Mouse (Mus musculus): Measurements from ENCODE around the gene Bpifb3. TPM values are rescaled to one million over a fixed set of nuclear protein-coding genes. Genes with fewer than 3 reads are reported as not detected.

The Bpifb3 gene
- polyA plus RNA-seq (2014; fragmentation: Nextera tagmentation; extraction: Ambion mirVana) = not detected in 2 replicates

DNA sequence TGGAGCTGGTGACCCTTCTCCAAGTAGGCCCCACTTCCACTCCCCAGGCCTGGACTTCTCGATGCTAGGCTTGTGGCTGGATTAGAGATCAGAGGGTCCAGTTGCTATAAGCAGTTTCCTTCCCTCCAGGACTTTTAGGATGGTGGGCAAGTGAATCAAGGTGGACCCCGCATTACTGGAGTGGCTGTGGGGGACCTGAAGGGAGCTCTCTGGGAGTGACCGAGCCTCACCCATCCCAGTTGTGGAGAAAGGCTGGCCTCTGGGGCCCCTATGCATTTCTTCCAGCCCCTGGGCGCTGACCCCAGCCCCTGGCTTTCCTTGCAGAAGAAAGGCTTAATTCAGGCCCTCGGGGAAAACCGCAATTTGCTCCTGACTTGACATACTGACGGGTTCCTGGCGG is at the start of gene Bpifb3:
TSS of gene Bpifb3 (plus strand) at position 301 of the 400 bp plus-strand sequence.
- DNase-seq (ENCODE audit: low spot score) (no peak), ATAC-seq (ENCODE audit: low FRiP score) (no peak)
- H3K27ac ChIP-seq = no peak within 1 kb of the TSS
- H3K4me3 ChIP-seq (replicated peaks; ENCODE audit: low read length) = no peak within 1 kb of the TSS
- WGBS = 66% methylated on average over 8 of the region's 8 CpGs
- H3K9me3 ChIP-seq (ENCODE audit: control insufficient read depth, low read length) = no peaks in the 10 kb centered on the region
- H3K36me3 ChIP-seq (replicated peaks; ENCODE audit: control insufficient read depth, insufficient read depth) = no peaks in the 10 kb centered on the region
- no peaks in the 10 kb centered on the region for H3K4me1 ChIP-seq (replicated peaks; ENCODE audit: control insufficient read depth, insufficient read depth, low read length)
- no peaks in the 10 kb centered on the region for H3K27me3 ChIP-seq (ENCODE audit: control insufficient read depth, insufficient read depth, low read length)
- no peak within 1 kb of the TSS for H3K9ac ChIP-seq
- no peak within 1 kb of the TSS for H3K4me2 ChIP-seq (replicated peaks)

DNA sequence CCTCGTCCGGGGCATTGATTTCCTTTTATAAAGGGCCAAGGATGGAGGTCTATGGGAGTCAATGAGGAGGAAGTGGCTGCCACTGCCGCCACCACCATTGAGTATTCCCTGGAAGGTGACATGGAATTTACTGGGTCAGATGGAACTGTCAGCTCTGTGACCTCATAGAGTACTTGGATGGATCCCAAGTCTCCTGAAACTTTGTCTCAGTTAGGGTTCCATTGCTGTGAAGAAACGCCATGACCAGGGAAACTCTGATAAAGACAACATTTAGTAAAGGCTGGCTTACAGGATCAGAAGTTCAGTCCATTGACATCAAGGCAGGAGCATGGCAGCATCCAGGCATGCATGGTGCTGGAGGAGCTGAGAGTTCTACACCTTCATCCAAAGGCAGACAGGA is 47.0 kb upstream of the Bpifb3 start, which contains the start of gene Sun5:
TSS of gene Sun5 (minus strand) at position 101 of the 400 bp plus-strand sequence.
- 91% methylated on average over 4 of the region's 4 CpGs for WGBS
- H3K4me3 ChIP-seq (replicated peaks; ENCODE audit: low read length) = no peak within 1 kb of the TSS
- no peak within 1 kb of the TSS for H3K27ac ChIP-seq
- no peak for ATAC-seq (ENCODE audit: low FRiP score)
- no peak for DNase-seq (ENCODE audit: low spot score)
- no peaks in the 10 kb centered on the region for H3K36me3 ChIP-seq (replicated peaks; ENCODE audit: control insufficient read depth, insufficient read depth)
- H3K9ac ChIP-seq = no peak within 1 kb of the TSS
- H3K27me3 ChIP-seq (ENCODE audit: control insufficient read depth, insufficient read depth, low read length) = no peaks in the 10 kb centered on the region
- no peaks in the 10 kb centered on the region for H3K9me3 ChIP-seq (ENCODE audit: control insufficient read depth, low read length)
- H3K4me1 ChIP-seq (replicated peaks; ENCODE audit: control insufficient read depth, insufficient read depth, low read length) = no peaks in the 10 kb centered on the region
- H3K4me2 ChIP-seq (replicated peaks) = no peak within 1 kb of the TSS

DNA sequence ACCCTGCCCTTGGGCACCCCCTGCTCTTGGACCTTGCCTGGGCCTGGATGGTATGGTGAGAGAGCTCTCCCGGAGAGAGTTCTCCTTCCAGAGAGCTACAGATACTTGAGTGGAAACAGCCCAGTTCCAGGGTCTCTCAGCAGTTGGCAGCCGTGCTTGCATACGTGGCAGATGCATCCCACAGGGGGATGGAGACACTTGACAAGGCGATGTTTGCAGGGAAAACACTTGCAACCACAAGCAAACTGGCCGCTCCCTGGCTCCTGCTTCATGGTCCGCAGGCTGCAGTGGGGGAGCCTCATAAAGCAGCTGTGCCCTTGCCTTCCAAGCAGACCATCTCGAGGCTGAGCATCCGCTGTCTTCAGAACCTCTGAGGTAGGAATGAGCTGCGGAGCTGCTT is 43.3 kb upstream of the Bpifb3 start, which contains the start of gene Bpifb2:
TSS of gene Bpifb2 (plus strand) at position 301 of the 400 bp plus-strand sequence.
- Histone ChIP-seq H3K36me3 (replicated peaks; ENCODE audit: control insufficient read depth, insufficient read depth) (no peaks in the 10 kb centered on the region), H3K4me2 (replicated peaks) (no peak within 1 kb of the TSS), H3K9ac (no peak within 1 kb of the TSS), H3K4me1 (replicated peaks; ENCODE audit: control insufficient read depth, insufficient read depth, low read length) (no peaks in the 10 kb centered on the region), H3K4me3 (replicated peaks; ENCODE audit: low read length) (no peak within 1 kb of the TSS), H3K27me3 (ENCODE audit: control insufficient read depth, insufficient read depth, low read length) (no peaks in the 10 kb centered on the region), H3K9me3 (ENCODE audit: control insufficient read depth, low read length) (no peaks in the 10 kb centered on the region), H3K27ac (no peak within 1 kb of the TSS)
- DNase-seq (ENCODE audit: low spot score) = no peak
- 64% methylated on average over 9 of the region's 9 CpGs for WGBS
- no peak for ATAC-seq (ENCODE audit: low FRiP score)

DNA sequence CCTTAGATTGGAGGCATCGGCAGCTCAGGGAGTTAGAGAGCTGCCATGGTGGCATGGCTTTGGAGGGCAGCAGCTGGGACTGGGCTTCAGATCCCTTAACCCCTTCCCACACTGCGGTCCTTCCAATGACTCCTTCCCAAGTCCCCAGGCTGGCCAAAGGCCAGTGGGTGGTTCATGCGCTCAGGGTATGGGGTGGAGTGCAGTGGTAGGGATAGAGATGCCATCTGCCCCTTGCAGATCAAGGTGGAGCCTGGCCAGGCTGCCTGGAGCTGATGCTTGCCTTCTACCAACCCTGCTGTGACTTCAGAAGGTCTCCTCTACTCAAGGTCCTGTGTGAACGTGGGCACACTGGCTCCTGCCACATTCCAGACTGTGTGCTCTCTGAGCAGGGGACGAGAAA is 18.9 kb upstream of the Bpifb3 start:
- H3K4me3 ChIP-seq (replicated peaks; ENCODE audit: low read length) = no peak overlapping the region
- no peaks in the 10 kb centered on the region for H3K27me3 ChIP-seq (ENCODE audit: control insufficient read depth, insufficient read depth, low read length)
- ATAC-seq (ENCODE audit: low FRiP score) (no peak), DNase-seq (ENCODE audit: low spot score) (no peak)
- 80% methylated on average over 5 of the region's 5 CpGs for WGBS
- H3K36me3 ChIP-seq (replicated peaks; ENCODE audit: control insufficient read depth, insufficient read depth) = no peaks in the 10 kb centered on the region
- H3K9ac ChIP-seq = no peak overlapping the region
- no peak overlapping the region for H3K27ac ChIP-seq
- H3K9me3 ChIP-seq (ENCODE audit: control insufficient read depth, low read length) = no peaks in the 10 kb centered on the region
- H3K4me1 ChIP-seq (replicated peaks; ENCODE audit: control insufficient read depth, insufficient read depth, low read length) = no peaks in the 10 kb centered on the region
- H3K4me2 ChIP-seq (replicated peaks) = no peak overlapping the region

DNA sequence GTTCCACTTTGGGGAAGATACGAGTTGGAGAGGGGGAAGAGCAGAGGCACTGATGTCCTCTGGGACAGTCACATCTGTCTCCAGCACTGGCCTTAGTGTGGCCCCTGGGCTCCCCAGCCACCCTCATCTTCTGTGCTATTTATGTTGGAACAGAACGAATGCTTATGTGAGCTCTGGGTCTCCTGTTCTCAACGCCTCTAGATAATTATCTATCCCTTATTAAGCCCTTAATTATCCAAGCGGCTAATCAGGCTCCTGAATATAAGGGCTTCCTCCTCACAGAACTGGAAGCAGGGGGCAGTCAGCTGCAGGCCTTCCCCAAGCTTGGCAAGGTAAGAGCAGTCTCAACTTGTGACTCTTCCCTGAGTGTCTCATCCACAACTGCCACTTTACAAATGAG is 17.9 kb upstream of the Bpifb3 start, which contains the start of gene Bpifb6:
TSS of gene Bpifb6 (plus strand) at position 301 of the 400 bp plus-strand sequence.
- Histone ChIP-seq H3K4me2 (replicated peaks) (no peak within 1 kb of the TSS), H3K27me3 (ENCODE audit: control insufficient read depth, insufficient read depth, low read length) (no peaks in the 10 kb centered on the region)
- WGBS = 78% methylated on average over 4 of the region's 4 CpGs

DNA sequence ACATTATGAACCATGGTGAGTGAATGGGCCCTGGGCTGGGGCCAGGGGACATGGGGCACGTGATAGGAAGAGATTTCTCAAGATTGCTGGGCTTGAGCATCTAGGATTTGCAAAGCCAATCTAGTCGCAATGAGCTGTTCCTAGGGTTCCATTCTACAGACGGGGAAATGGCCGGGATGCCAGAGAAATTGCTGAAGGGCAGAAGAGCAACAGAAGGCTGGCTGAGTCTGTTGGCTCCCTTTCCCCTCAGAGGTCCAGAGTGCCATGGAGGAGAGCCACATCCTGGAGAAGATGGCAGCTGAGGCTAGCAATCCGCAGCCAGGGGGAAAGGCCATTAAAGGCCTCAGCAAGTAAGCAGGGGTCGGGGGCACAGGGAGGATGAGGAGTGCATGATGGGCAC is 15.3 kb upstream of the Bpifb3 start:
- H3K4me2 ChIP-seq (replicated peaks) = no peak overlapping the region
- no peak overlapping the region for H3K27ac ChIP-seq
- 82% methylated on average over 6 of the region's 6 CpGs for WGBS
- H3K36me3 ChIP-seq (replicated peaks; ENCODE audit: control insufficient read depth, insufficient read depth) = no peaks in the 10 kb centered on the region
- no peak overlapping the region for H3K9ac ChIP-seq
- H3K4me1 ChIP-seq (replicated peaks; ENCODE audit: control insufficient read depth, insufficient read depth, low read length) = no peaks in the 10 kb centered on the region
- no peaks in the 10 kb centered on the region for H3K9me3 ChIP-seq (ENCODE audit: control insufficient read depth, low read length)
- no peaks in the 10 kb centered on the region for H3K27me3 ChIP-seq (ENCODE audit: control insufficient read depth, insufficient read depth, low read length)
- no peak overlapping the region for H3K4me3 ChIP-seq (replicated peaks; ENCODE audit: low read length)
- no peak for ATAC-seq (ENCODE audit: low FRiP score)
- no peak for DNase-seq (ENCODE audit: low spot score)

More for the DNA sequence above, 17.9 kb upstream of the Bpifb3 start, which contains the start of gene Bpifb6:
- ATAC-seq (ENCODE audit: low FRiP score) = no peak
- Histone ChIP-seq H3K27ac (no peak within 1 kb of the TSS), H3K4me3 (replicated peaks; ENCODE audit: low read length) (no peak within 1 kb of the TSS), H3K9me3 (ENCODE audit: control insufficient read depth, low read length) (no peaks in the 10 kb centered on the region), H3K36me3 (replicated peaks; ENCODE audit: control insufficient read depth, insufficient read depth) (no peaks in the 10 kb centered on the region), H3K9ac (no peak within 1 kb of the TSS), H3K4me1 (replicated peaks; ENCODE audit: control insufficient read depth, insufficient read depth, low read length) (no peaks in the 10 kb centered on the region)
- DNase-seq (ENCODE audit: low spot score) = no peak

DNA sequence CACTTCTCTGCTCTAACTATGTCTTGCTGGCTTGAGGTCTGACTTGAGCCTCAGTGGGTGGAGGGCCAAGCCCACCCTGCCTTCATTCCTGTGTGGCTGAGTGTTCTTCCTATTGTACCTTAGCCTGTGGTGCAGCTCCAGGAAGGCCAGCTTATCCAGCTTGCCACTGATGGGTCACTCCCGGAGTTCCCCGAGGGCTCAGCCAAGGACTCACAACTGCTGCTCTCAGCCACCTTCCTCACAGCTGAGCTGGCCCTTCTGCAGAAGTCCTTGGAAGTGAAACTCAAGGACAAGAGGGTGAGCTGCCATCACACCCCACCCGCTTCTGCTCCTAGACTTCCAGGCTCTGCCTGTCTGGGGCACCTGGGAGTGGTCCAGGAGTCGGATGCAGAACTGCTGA is 11.4 kb upstream of the Bpifb3 start:
- ATAC-seq (ENCODE audit: low FRiP score) (no peak), DNase-seq (ENCODE audit: low spot score) (no peak)
- Histone ChIP-seq H3K9me3 (ENCODE audit: control insufficient read depth, low read length) (no peaks in the 10 kb centered on the region), H3K4me3 (replicated peaks; ENCODE audit: low read length) (no peak overlapping the region), H3K36me3 (replicated peaks; ENCODE audit: control insufficient read depth, insufficient read depth) (no peaks in the 10 kb centered on the region), H3K9ac (no peak overlapping the region), H3K27me3 (ENCODE audit: control insufficient read depth, insufficient read depth, low read length) (no peaks in the 10 kb centered on the region), H3K4me2 (replicated peaks) (no peak overlapping the region), H3K27ac (no peak overlapping the region), H3K4me1 (replicated peaks; ENCODE audit: control insufficient read depth, insufficient read depth, low read length) (no peaks in the 10 kb centered on the region)
- WGBS = 92% methylated on average over 4 of the region's 4 CpGs

DNA sequence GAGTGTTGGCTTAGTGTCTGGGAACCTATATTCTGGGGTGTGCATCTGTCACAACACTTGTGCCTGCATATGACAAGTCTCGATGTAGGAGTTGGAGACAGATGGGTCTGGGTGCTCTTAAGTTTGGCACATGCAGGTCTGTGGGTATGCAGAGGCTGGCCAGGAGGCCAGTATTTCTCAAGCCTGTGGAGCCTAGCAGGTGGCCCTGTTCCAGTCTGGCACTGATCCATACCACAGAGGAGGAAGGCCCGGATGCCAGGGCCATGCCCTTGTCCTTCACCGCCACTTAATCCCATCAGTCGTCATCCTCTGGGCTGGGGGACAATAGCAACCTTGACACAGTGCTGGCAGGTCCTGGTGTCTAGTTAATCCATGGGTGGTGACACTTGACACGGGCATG is 3.9 kb upstream of the Bpifb3 start:
- ATAC-seq (ENCODE audit: low FRiP score) = no peak

DNA sequence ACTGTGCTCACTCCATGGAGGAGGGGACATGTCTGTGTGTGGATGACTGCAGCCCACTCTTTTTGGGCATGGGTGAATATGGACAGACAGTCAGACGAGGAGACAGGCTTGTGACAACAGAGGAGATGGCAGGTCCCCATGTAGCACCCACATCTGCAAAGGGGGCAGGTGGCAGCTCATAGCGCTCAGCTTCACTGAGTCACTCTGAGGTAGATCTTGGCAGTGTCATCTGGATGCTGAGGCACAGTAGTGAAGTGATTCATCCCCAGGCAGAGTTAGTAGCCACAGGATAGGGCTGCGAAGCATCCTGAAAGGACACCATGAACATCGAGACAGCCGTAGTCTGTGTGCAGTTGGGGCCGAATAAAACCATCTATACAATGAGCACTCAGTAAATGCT is 3.2 kb downstream of the Bpifb3 start:
- Histone ChIP-seq H3K36me3 (replicated peaks; ENCODE audit: control insufficient read depth, insufficient read depth) (no peaks in the 10 kb centered on the region), H3K27me3 (ENCODE audit: control insufficient read depth, insufficient read depth, low read length) (no peaks in the 10 kb centered on the region), H3K9ac (no peak overlapping the region), H3K9me3 (ENCODE audit: control insufficient read depth, low read length) (no peaks in the 10 kb centered on the region), H3K4me3 (replicated peaks; ENCODE audit: low read length) (no peak overlapping the region), H3K4me2 (replicated peaks) (no peak overlapping the region), H3K27ac (no peak overlapping the region), H3K4me1 (replicated peaks; ENCODE audit: control insufficient read depth, insufficient read depth, low read length) (no peaks in the 10 kb centered on the region)
- DNase-seq (ENCODE audit: low spot score) (no peak), ATAC-seq (ENCODE audit: low FRiP score) (no peak)
- 90% methylated on average over 6 of the region's 6 CpGs for WGBS

More for the DNA sequence above, 3.9 kb upstream of the Bpifb3 start:
- Histone ChIP-seq H3K9me3 (ENCODE audit: control insufficient read depth, low read length) (no peaks in the 10 kb centered on the region), H3K36me3 (replicated peaks; ENCODE audit: control insufficient read depth, insufficient read depth) (no peaks in the 10 kb centered on the region), H3K4me3 (replicated peaks; ENCODE audit: low read length) (no peak overlapping the region), H3K27ac (no peak overlapping the region), H3K4me2 (replicated peaks) (no peak overlapping the region), H3K9ac (no peak overlapping the region), H3K4me1 (replicated peaks; ENCODE audit: control insufficient read depth, insufficient read depth, low read length) (no peaks in the 10 kb centered on the region), H3K27me3 (ENCODE audit: control insufficient read depth, insufficient read depth, low read length) (no peaks in the 10 kb centered on the region)
- no peak for DNase-seq (ENCODE audit: low spot score)
- 67% methylated on average over 5 of the region's 5 CpGs for WGBS

DNA sequence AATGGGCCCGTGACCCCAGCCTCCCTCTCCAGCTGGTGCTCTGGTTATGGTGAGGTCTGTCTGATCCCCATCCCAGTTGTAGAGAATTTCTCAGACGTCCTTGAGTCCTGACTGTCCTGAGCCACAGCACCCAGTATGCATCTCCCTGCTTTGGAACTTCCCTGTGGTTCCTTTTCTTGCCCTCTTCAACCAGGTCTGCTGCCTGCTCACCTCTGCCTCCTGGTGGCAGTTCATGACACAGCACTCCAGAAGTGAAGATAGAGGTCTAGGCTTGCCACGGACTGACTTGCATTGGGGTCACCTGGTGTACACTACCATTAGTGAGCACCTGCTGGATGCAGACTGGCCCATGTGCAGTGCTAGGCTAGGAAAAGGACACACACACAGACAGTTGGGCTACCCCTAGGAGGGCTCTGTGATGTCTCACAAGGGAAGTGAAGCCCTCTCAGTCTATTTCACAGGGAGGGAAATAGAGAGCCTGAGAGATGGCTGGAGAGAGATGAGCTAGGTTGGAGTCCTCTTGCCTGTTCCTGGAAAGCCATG is 11.9 kb downstream of the Bpifb3 start:
- peaks cover 7% of the 10 kb centered on the region for H3K4me1 ChIP-seq (replicated peaks; ENCODE audit: control insufficient read depth, insufficient read depth, low read length)
- WGBS = 41% methylated on average over 3 of the region's 3 CpGs

More for the DNA sequence above, 11.9 kb downstream of the Bpifb3 start:
- Histone ChIP-seq H3K27me3 (ENCODE audit: control insufficient read depth, insufficient read depth, low read length) (no peaks in the 10 kb centered on the region), H3K27ac (no peak overlapping the region), H3K9ac (no peak overlapping the region), H3K4me3 (replicated peaks; ENCODE audit: low read length) (no peak overlapping the region), H3K4me2 (replicated peaks) (no peak overlapping the region), H3K9me3 (ENCODE audit: control insufficient read depth, low read length) (no peaks in the 10 kb centered on the region), H3K36me3 (replicated peaks; ENCODE audit: control insufficient read depth, insufficient read depth) (no peaks in the 10 kb centered on the region)
- DNase-seq (ENCODE audit: low spot score) = peak; percentile 63
- ATAC-seq (ENCODE audit: low FRiP score) = no peak

Measured in hindbrain, embryonic 14.5 days (tissue).